Mouse (Mus musculus) T-helper 2 cell (primary cell): ENCODE results near the gene Gm21719.
"Not testable (repeated sequence)": the region's sequence is repeated elsewhere in the genome, so short reads cannot be mapped to it uniquely, and the experiment has no call there.

ENCODE experiments used
- in situ Hi-C: fragments of 300-600 bp; cut with MboI, MseI; formaldehyde crosslinking; loops from one replicate; pipeline ENCODE4 v1.15.1; 2025; ENCODE audit warnings: high pct_unique_total_duplicates

Gm21719 gene

DNA sequence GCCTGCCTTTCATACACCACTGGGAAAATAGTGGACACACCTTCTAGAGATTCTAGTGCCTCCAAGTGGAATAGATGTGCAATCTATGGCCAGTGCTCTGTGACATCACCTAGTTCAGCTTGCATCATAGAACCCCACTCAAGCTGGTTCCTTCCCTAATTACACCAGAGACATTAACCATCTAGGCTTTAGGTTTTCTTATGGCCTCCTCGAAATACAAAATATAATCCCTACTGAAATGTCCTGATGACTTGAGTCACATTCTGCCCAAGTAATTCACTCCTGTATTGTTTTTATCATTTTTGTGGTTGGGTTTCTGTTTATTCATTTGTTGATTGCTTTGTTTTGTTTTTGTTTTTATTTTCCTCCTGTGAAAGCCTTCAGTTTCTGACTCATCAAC is at the start of gene Gm21719:
Gm21719 (minus strand) TSS at position 101 of the 400 bp plus-strand sequence.
- in situ Hi-C loops = not testable (repeated sequence)
